Mouse (Mus musculus) cerebral cortex, adult 2 months (tissue): ENCODE measurements around the gene Clp1.

Experiments used
- WGBS: fragments of 180-500 bp; shearing (Covaris S2); methylation state at CpG from one replicate; pipeline ENCODE4 v1.1.7; 2018; 5-methylcytosine and 5-hydroxymethylcytosine counted together

Gene Clp1

GRCm38 (mm10) chr2:84714422-84714810 is 12.7 kb downstream of the Clp1 start:
- under 1% methylated on average over 25 of the region's 26 CpGs for WGBS

- WGBS: 84% methylated on average over 2 of the region's 2 CpGs
Measured at GRCm38 (mm10) chr2:84711898-84712297, 15.3 kb downstream of the Clp1 start.

- WGBS: 53% methylated on average over 1 of the region's 1 CpGs
Measured at GRCm38 (mm10) chr2:84707523-84707922, 19.6 kb downstream of the Clp1 start.

DNA sequence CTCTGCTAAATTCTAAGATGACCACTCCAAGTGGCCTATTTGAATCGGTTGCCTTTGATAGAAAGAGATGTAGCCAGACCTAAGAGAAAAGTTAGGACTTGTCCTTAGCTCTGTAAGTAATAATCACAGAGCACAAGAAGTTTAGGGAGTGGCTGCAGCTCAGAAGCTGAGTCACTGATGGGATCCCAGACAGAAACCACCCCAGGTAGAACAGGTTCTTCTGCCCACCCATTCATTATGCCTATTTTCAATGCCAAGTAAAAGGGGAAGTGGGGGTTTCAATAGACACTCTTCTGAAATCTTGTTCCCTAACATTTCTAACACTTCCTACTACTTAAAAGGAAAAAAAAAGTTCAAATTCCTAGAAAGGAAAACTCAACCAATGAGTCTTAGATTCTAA is 21.9 kb downstream of the Clp1 start:
- WGBS: 79% methylated on average over 1 of the region's 1 CpGs

DNA sequence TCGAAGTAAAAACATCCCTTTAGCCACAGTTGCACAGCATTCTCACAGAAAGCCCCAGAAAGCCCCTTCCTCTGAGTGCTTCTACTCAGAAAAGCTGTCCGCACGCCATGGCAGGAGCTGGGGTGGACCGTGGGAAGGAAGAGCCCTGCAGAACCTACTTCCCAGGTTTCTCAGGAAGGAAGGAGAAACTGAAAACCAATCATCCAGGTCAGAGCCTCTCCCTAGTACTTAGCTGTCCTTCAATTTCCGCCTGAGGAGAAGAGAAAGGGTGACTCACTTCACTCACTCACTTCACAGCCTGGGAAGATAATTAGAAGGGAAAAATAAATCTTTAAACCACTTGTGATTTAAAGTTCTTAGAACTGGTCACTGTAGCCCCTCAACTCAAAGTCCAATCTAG is 22.8 kb downstream of the Clp1 start:
- WGBS: 77% methylated on average over 5 of the region's 5 CpGs

GRCm38 (mm10) chr2:84703497-84703896 is 23.7 kb downstream of the Clp1 start:
- 86% methylated on average over 1 of the region's 1 CpGs for WGBS

DNA sequence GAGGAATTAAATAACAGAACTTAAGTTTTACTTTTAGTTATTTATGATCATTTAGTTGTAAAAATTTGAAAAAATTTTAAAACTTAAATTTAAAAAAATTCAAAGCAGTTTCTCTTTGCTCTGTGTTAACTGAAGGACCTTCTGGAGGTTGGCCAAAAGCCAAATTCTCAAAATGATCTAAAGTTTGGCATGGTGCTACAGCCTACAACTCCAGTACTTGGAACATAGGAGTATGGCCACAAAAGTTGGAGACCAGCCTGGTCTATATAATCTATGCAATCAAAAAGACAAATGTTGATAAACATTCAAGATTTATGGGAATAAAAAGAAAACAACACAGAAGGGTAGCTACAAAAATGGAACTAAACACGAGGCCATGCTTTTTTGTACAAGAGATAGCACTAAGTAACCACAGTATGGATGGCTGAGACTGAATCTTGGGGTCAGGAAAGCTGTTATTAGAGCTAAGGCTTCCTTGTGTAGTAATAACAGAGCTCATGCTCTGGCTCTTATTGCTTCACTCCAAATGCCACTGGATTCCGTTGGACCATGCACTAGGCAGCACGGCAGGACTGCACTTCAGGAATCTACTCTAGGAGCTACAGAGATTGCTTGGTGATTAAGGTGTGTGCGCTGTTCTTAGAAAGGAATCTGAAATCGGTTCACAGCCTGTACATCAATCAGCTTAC is 32.0 kb downstream of the Clp1 start:
- 85% methylated on average over 5 of the region's 5 CpGs for WGBS

DNA sequence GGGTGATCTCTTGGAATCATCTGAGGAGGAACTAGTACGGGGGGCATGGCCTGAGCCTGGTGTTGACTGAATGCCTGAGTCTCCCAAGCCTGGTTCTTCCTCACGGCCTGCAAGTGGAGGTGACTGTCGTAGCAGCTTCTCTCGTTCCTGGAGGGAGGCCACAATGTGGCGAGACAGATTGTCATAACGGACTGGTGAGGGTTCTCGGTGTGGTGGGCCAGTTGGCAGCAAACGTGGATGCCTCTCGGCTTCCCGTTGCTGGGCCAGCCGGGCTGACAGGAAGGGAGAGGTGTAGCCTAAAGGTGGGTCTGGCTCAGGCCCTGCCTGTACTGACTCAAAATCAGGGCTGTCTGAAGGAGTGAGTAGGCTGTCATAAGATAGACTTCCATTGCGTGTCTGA is 37.1 kb downstream of the Clp1 start:
- 60% methylated on average over 12 of the region's 12 CpGs for WGBS

DNA sequence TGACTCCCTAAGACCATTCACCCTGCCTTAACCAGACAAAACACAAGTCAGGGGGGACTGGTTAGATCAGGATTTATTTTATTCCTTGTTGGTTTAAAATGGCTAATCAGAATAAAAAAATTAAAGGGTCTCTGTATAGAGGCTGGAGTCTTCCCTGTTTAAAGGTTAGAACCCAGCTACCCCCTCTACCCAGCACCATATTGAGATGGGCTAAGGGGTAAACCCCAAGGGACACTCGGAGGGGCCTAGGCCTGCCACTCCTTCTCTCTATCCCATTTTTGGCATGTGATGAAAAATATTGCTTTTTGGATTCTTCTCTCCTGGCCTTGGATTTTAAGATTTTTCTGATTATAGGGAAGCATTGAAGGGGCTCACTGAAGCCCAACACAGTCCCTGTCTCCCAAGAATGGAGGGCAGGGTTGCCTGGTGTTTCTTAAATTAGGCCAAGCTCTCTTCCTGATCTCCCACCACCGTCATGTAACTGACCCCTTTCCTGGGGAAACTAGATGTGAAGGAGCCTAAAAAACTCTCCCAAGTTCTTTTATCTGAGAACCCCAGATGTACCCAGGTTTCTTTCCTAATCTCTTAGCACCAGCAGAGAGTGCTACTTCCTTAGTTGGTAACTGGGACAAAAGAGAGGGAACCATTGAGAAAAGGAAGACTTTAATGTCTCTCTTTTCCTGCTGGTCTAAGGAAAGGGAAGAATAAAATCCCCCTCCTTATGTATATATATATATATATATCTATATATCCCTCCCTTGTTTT is 38.9 kb downstream of the Clp1 start:
- 73% methylated on average over 2 of the region's 2 CpGs for WGBS

GRCm38 (mm10) chr2:84682605-84683183 is 44.5 kb downstream of the Clp1 start:
- WGBS: 65% methylated on average over 6 of the region's 6 CpGs

DNA sequence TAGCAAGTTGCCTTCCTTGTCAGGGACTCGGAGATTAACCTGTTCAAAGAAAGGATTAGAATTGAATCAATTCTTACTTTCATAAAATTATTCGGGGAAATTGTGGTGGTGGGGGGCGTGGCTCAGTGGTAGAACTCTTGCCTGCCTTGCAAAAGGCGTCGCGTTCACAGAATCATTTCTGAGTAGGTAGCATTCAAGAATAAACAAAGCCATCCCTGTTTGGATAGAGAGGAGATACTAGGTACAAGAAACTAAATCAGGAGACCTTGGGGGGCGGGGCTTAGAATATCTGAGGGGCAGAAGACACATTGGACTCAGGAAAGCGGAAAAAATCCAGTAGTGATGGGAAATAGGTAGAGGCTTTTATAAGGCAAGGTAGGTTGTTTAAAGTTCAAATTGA is 48.1 kb downstream of the Clp1 start, which contains the start of gene Tmx2:
TSS of gene Tmx2 (minus strand) at position 125 of the 400 bp plus-strand sequence.
- 13% methylated on average over 8 of the region's 8 CpGs for WGBS

DNA sequence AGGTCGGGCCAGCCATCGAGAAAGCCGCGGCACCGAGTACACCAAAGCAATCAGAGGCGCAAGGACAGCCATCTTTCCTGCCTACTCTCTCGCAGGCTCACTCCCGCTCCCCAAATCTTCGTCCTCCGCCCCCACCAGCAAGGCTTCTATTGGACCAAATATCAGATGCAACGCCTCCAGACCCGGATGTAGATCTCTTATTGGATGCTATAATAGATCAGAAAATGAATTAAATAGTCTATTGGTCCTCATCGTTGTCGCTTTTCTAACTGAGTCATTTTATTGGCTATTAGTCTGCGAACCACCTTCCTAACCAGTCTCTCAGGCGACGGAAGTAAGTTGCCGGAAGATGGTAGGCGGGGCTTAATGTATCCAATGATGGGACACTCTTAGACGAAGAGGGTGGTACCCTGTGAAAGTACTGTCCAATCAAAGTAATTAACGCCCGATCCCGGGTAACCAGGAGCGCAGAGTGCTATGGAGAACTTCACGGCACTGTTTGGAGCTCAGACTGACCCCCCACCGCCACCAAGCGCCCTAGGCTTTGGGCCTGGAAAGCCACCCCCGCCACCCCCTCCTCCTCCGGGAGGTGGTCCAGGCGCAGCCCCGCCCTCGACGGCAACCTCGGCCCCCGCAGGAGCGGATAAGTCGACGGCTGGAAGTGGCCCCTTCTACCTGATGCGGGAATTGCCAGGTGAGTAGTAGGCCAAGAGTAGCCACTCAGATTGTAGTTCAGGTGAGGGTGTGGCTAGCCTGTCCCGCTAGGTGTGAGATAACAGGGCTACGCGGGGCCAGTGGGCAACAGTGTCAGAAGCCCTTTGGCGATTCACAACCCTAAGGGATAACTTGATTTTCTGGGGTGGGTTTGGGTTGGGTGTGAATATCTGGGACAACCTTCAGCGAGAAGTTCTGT is 48.9 kb downstream of the Clp1 start, which contains the start of the genes Gm28635 and Med19:
TSS of gene Gm28635 (minus strand) at position 74 of the 913 bp plus-strand sequence.
TSS of gene Med19 (plus strand) at position 435 of the 913 bp plus-strand sequence.
- under 1% methylated on average over 44 of the region's 44 CpGs for WGBS

DNA sequence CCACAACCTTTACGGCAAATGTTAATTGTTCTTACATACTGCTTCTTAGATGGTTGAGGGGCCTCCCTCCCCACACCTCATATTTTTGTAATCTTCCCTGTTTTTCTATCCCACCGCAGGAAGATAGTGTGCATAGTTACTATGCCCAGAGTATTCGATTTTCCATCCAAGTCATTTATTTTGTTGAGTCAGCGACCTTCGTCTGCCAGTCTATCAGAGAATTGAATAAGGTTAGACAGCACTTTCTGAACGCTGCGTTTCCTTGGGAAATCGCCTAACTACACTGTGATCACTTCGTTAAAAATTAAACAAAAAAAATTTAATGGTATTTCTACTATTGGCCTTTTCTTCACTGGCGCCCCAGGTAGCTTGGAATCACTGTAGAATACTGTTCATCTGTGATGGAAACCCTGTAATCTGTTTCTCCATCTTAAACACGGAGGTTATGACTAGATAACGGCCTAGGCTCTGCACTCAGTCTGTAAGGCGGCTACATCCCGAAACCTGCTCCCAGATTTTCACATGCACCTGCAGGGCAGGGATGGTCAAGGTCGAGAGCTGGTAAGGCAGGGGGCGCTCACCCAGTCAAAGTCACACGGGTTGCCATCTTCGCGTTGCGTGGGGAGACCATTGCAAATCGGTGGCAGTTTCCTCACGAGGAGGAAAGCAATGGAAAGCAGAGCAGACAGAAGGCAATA is 49.7 kb downstream of the Clp1 start:
- WGBS: 7% methylated on average over 22 of the region's 22 CpGs
